Mouse (Mus musculus) liver, postnatal 0 days (tissue): Measurements from ENCODE around the gene Tnpo3.

ENCODE experiments used
- CTCF ChIP-seq: sonication (generic); IDR thresholded peaks from 2 replicates; pipeline ENCODE4 v1.5.1; 2016; ENCODE audit warnings: antibody characterized with exemption, low read depth
- EP300 ChIP-seq: IDR thresholded peaks from 2 replicates; pipeline ENCODE4 v1.6.1; 2016; ENCODE audit warnings: antibody characterized with exemption, low read depth, mild to moderate bottlenecking

GRCm38 (mm10) chr6:29658626-29659475, 49.2 kb upstream of the Tnpo3 start:
- TF ChIP-seq CTCF = no peak
- no peak for TF ChIP-seq EP300
